Mouse (Mus musculus): ENCODE measurements around the gene Nfe2l1. TPM values are rescaled to one million over a fixed set of nuclear protein-coding genes. Genes with fewer than 3 reads are reported as not detected.
A peak's percentile ranks its signal among the peaks of the same experiment; 100 is the strongest.
"Not testable (repeated sequence)": the region's sequence is repeated elsewhere in the genome, so short reads cannot be mapped to it uniquely, and the experiment has no call there.

Gene Nfe2l1
- total RNA-seq, 2 experiments from 2014 or later: 167 to 175 TPM

DNA sequence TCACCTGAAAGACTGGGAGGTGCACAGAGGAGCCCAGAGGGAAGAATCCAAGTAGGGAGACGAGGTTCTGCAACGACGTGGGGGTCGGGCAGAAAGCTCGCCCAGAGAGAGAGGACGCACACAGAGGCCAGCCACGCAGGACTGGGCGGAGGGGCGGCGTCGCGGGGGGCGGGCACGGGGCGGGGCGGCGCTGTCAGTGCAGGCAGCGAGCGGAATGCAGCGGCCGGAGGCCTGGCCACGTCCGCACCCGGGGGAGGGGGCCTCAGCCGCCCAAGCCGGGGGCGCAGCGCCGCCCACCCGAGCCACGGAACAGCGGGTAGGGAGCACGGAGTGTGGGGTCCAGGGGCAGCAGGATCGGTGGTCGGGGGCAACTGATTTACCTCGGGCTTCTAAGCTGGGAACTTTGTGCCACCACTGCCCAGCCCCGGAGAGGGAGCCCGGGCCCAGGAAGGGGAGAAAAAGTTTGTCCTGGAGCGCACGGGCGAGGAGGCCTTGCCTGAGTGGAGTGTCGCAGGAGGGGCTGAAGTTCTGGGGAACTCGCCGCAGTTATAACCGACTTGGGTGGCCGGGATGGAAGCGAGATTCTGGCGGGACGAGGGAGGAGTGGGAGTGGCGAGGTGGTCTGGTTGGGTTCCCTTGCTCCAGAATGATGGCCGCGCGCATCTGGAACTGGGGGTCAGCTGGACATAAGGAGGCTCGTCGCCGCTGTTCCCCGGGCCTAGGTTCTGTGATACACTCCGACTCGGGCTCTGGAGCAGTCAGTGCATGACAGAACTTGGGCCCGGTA is 20.1 kb upstream of the Nfe2l1 start, which contains the start of gene Copz2:
Copz2 (plus strand) TSS at position 190 of the 787 bp plus-strand sequence.
- DNase-seq (ENCODE audit: extremely low spot score in 1 of 2, low spot score in 2 of 2): peak in 1 of 2 experiments; percentile 56
- intact Hi-C loops (cut with DNase I): no loop called here

GRCm38 (mm10) chr11:96849145-96849544 is 19.4 kb upstream of the Nfe2l1 start:
- intact Hi-C loops (cut with DNase I); DNase-seq (ENCODE audit: extremely low spot score in 1 of 2, low spot score in 2 of 2): not testable (repeated sequence)

DNA sequence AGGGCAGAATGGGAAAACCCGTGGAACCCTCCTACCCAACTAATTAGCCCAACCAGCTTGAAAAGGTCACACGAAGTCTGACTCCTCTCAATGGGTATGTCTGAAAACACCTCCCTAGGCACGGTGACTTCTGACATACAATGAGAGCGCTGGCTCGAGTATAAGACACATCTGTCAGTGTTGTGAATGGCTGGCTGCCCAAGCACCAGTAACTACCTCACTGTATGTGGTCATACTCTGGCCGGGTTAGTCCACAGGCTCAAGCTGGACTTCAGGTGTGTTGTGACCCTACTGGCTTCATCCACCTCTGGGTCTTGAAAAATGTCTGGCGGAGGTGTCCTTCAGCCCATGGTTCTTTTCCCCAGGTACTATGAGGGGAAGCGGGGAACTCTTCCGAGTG is 18.9 kb upstream of the Nfe2l1 start:
- intact Hi-C loops (cut with DNase I): no loop called here
- DNase-seq (ENCODE audit: extremely low spot score in 1 of 2, low spot score in 2 of 2): no peak

- no peak for DNase-seq (ENCODE audit: extremely low spot score in 1 of 2, low spot score in 2 of 2)
- intact Hi-C loops (cut with DNase I): no loop called here
These were observed 17.5 kb upstream of the Nfe2l1 start for GRCm38 (mm10) chr11:96847240-96847639.

GRCm38 (mm10) chr11:96843627-96844026 is 13.9 kb upstream of the Nfe2l1 start:
- no peak for DNase-seq (ENCODE audit: extremely low spot score in 1 of 2, low spot score in 2 of 2)
- intact Hi-C loops (cut with DNase I): no loop called here

DNA sequence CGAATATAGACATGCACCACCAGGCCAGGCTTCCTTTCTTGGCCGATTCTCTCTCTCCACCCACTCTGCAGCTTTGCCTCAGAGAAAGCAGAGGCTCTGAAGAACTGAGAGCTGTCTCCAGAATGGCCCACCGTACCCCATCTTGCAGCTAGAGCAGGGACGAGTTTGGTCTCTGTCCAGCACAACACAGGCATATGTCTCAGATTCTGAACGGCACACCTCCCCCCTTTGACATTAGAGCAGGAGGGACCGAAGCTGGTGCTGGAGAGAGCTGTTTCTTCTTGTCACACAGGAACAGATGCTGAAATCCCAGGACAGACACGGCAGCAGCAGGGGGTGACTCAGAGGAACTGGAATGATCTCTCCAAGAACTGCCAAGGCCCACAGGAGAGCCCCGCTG is 10.5 kb upstream of the Nfe2l1 start:
- intact Hi-C loops (cut with DNase I): no loop called here
- peak; percentile 56 to 57 for DNase-seq (ENCODE audit: extremely low spot score in 1 of 2, low spot score in 2 of 2)

DNA sequence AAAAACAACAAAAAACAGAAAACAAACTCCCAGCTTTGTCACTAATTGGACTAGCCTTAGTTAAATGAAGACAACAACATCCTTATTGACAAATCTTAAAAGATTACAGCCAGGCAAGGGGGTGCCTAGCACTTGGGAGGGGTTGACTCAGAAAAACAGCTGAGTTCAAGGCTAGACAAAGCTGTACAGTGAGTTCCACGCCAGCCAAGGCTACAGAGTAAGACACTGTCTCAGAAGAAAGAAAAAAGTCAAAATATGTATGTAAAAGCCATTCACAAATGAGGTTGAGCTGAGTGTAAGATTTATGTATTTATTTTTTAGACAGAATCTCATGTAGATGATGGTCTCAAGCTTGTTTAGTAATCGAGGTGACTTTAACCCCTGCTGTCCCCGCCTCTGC is 10.1 kb upstream of the Nfe2l1 start:
- no peak for DNase-seq (ENCODE audit: extremely low spot score in 1 of 2, low spot score in 2 of 2)
- intact Hi-C loops (cut with DNase I): no loop called here

GRCm38 (mm10) chr11:96839428-96839827 is 9.7 kb upstream of the Nfe2l1 start:
- DNase-seq (ENCODE audit: extremely low spot score in 1 of 2, low spot score in 2 of 2): no peak
- intact Hi-C loops (cut with DNase I): no loop called here

DNA sequence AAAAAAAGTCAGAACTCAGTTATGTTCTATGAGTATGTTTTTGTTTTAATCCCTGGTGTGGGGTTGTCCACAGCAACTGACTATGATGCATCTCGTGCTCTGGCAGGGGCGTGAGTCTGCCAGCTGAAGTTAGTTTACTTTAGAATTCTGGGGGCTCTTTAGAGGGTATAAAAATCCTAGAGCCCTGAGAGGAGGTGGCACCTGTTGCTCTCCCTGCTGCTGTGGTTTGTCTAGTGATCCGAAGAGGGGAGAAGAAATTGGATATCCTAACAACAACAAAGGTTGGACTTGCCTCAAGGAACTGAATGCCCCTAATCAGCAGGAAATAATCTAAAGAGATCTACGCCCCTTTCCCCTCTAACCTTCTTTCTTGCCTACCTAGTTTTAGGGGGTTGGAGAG is 8.6 kb upstream of the Nfe2l1 start:
- DNase-seq (ENCODE audit: extremely low spot score in 1 of 2, low spot score in 2 of 2): no peak
- intact Hi-C loops (cut with DNase I): no loop called here

DNA sequence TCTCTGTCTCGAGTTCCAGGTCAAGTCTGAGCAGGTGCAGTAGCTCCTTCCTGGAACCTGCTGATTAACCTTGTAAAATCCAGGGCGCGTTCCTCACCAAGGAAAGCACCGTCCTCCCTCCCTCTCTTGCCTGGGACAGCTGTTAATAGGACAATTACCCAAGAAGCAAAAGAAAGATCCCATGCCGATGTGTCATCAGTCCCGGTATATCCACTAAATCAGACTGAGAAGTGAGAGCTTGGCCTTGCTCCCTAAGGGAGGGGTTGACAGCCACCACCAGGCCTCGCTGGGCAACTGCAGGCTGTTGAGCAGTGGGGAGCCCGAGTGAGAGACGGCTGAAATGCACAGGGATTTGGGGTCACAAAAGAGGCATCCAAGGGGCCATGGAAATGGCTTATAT is 7.5 kb upstream of the Nfe2l1 start:
- DNase-seq (ENCODE audit: extremely low spot score in 1 of 2, low spot score in 2 of 2): no peak
- intact Hi-C loops (cut with DNase I): no loop called here

DNA sequence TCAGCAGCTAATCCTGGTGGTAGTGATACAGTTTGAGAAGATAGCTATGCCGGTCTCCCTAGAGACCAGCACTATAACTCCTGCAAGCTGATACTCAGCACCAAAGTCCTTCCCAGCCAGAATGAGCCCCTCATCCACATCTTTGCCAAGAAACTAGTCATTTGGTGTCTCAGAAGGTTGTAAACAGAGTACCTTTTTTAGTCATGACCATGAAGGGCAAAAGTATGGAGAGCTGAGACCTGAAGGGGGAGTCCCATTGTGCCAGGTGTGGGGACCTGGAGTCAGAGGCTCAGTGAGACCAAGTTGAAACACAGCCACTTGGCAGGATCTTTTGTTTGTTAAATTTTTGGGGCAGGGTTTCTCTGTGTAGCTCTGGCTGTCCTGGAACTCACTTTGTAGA is 4.4 kb upstream of the Nfe2l1 start:
- intact Hi-C loops (cut with DNase I): no loop called here

DNA sequence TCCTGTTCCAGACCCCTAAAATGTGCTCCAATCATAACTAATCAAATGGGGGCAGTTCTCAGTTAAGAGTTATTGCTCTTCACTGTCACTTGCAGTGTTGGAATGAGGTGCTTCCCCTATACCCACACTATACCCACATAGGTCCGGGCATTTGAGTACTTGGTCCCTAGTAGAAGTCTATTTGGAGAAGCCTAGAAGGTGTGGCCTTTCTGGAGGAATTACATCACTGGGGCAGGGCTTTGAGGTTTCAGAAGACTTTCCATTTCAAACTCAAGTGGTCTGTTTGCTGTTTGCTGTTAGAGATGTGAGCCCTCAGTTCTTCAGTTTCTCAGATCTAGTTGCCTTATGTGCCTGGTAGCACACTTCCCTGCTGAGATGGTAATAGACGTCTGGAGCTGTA is 3.2 kb upstream of the Nfe2l1 start:
- intact Hi-C loops (cut with DNase I): no loop called here
- no peak for DNase-seq (ENCODE audit: extremely low spot score in 1 of 2, low spot score in 2 of 2)

More for the DNA sequence above, 4.4 kb upstream of the Nfe2l1 start:
- no peak for DNase-seq (ENCODE audit: extremely low spot score in 1 of 2, low spot score in 2 of 2)

GRCm38 (mm10) chr11:96832541-96832940 is 2.8 kb upstream of the Nfe2l1 start:
- DNase-seq (ENCODE audit: extremely low spot score in 1 of 2, low spot score in 2 of 2): no peak
- intact Hi-C loops (cut with DNase I): no loop called here

- intact Hi-C loops (cut with DNase I): no loop called here
- DNase-seq (ENCODE audit: extremely low spot score in 1 of 2, low spot score in 2 of 2): no peak
These were observed 1.7 kb upstream of the Nfe2l1 start for GRCm38 (mm10) chr11:96831516-96831915.

DNA sequence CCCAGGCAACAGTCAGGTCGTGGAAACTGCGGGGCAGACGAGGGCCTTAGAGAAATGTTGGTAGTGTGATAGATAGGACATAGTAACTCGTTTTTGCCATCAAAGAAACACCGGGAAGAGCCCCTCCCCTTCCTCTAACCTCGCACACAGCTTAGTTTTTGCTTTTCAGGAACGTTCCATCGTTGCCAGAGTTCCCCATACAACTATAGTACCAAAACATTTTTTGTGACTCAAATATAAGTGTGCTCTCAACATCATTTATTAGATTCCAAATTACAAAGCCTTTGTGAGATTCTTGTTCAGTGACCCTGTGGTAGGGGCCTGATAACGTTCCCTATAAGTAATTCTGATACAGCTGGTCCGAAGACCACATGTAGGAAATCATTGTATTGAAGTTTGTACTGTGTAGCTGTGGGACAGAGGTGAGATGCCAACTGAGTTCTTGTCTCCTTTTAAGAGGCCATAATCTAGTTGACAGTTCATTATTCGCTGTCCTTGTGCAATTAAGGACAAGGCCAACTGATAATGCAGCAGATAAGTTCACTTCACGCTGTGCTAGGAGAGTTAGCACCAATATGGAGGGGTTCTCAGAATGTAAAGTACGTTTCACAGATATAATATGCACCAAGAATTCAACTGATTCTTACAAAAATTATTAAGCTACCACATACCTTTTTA is 910 bp upstream of the Nfe2l1 start:
- intact Hi-C loops (cut with DNase I): no loop called here
- DNase-seq (ENCODE audit: extremely low spot score in 1 of 2, low spot score in 2 of 2): no peak

DNA sequence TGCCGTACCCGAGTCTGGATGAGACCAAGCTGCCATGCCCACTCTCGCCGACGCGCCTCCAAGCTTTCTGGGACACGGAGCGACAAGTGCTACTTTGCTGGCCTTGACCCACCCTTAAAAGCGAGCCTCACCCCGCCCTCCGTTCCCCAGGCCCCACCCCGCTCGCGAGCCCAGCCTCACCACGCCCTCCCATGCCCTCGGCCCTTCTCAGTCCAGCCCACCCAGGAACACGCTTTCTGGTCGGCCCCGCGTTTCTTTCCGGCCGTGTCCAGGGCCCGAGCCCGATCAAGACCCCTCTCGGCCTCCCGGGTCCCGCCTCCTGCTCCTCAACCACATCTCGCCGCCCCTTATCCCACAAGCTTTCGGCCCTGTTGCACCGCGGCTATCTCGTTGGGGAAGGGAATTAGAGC is 360 bp downstream of the Nfe2l1 start:
- intact Hi-C loops (cut with DNase I): no loop called here
- peak; percentile 59 to 91 for DNase-seq (ENCODE audit: extremely low spot score in 1 of 2, low spot score in 2 of 2)

GRCm38 (mm10) chr11:96828881-96829280 is 887 bp downstream of the Nfe2l1 start:
- no peak for DNase-seq (ENCODE audit: extremely low spot score in 1 of 2, low spot score in 2 of 2)
- intact Hi-C loops (cut with DNase I): no loop called here

GRCm38 (mm10) chr11:96827917-96828316 is 1.9 kb downstream of the Nfe2l1 start:
- DNase-seq (ENCODE audit: extremely low spot score in 1 of 2, low spot score in 2 of 2): no peak
- intact Hi-C loops (cut with DNase I): no loop called here

DNA sequence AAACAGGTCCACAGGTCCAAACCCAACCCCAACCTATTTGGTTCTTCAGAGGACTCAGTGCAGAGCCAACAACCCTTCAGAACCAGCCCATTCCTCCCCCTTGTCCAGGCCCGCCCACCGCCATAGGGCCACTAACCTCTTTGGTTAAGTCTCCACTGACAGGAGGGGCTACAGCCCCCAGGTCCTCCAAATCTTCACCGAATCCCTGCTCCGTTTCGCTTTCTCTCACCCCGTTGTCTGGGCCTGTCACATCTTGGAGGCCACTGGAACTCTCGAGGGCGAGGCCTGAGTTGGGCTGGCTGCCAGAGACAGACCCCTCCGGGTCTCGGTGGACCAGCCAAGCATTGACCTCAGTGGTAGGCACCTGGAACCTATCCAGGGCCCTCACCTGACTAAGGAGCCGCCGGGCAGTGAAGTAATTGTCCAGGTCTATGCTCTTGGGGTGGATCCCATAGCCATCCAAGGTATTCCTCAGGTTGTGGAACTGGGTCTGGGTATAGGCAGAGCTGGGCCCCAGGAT is 2.6 kb downstream of the Nfe2l1 start:
- DNase-seq (ENCODE audit: extremely low spot score in 1 of 2, low spot score in 2 of 2): peak in 1 of 2 experiments; percentile 59
- intact Hi-C loops (cut with DNase I): no loop called here

GRCm38 (mm10) chr11:96826481-96826880 is 3.3 kb downstream of the Nfe2l1 start:
- intact Hi-C loops (cut with DNase I): no loop called here
- DNase-seq (ENCODE audit: extremely low spot score in 1 of 2, low spot score in 2 of 2): no peak
